Mouse (Mus musculus) E14TG2a.4 (cell line): ENCODE results near the gene Smg1.

Source experiments
- CTCF ChIP-seq: conservative IDR thresholded peaks from 2 replicates; pipeline ENCODE4 v1.5.1; 2014; ENCODE audit warnings: low read length
- NANOG ChIP-seq: IDR thresholded peaks from 2 replicates; pipeline ENCODE4 v1.6.1; 2014; ENCODE audit warnings: borderline replicate concordance, low read length, mixed read lengths
- POU5F1 ChIP-seq: IDR thresholded peaks from 2 replicates; pipeline ENCODE4 v1.6.1; 2014; ENCODE audit warnings: low read length, borderline replicate concordance

- TF ChIP-seq CTCF (no peak), POU5F1 (no peak), NANOG (no peak)
Observed at GRCm38 (mm10) chr7:118122235-118122634, 121.2 kb downstream of the Smg1 start.
